Mouse (Mus musculus) forebrain, embryonic 11.5 days (tissue): Measurements from ENCODE around the gene Yme1l1. TPM values are rescaled to one million over a fixed set of nuclear protein-coding genes. Genes with fewer than 3 reads are reported as not detected.

Experiments used
- ATAC-seq: fragments of 200-750 bp; cut with Nextera tagmentation; replicated peaks from 2 replicates; pipeline ENCODE4 v1.8.0; 2017; ENCODE audit warnings: moderate TSS enrichment; ENCODE audit not compliant: low FRiP score
- DNase-seq: peaks from one replicate; pipeline ENCODE4 v3.0.0-alpha.2; 2017; ENCODE audit warnings: low spot score
- H3K27ac ChIP-seq: fragments of 300-500 bp; sonication (generic); 2 replicates; pipeline ENCODE4 v1.5.1; 2014; ENCODE audit warnings: low read depth, low read length
- H3K27me3 ChIP-seq: fragments of 300-500 bp; sonication (generic); 2 replicates; pipeline ENCODE4 v1.6.1; 2014; ENCODE audit warnings: mild to moderate bottlenecking, low read length, mixed read lengths; ENCODE audit not compliant: control insufficient read depth, insufficient read depth
- H3K36me3 ChIP-seq: fragments of 300-500 bp; sonication (generic); 2 replicates; pipeline ENCODE4 v1.6.1; 2014; ENCODE audit warnings: mild to moderate bottlenecking, low read length, moderate library complexity, mixed read lengths; ENCODE audit not compliant: control insufficient read depth, insufficient read depth
- H3K4me1 ChIP-seq: fragments of 300-500 bp; sonication (generic); replicated peaks from 2 replicates; pipeline ENCODE4 v1.6.1; 2014; ENCODE audit warnings: low read length, mixed read lengths; ENCODE audit not compliant: control insufficient read depth, insufficient read depth
- H3K4me2 ChIP-seq: fragments of 300-500 bp; sonication (generic); 2 replicates; pipeline ENCODE4 v1.6.1; 2014; ENCODE audit warnings: low read depth, mild to moderate bottlenecking, low read length, moderate library complexity, mixed read lengths; ENCODE audit not compliant: severe bottlenecking
- H3K4me3 ChIP-seq: fragments of 300-500 bp; sonication (generic); 2 replicates; pipeline ENCODE4 v1.5.1; 2014; ENCODE audit warnings: low read depth, low read length
- H3K9ac ChIP-seq: fragments of 300-500 bp; sonication (generic); 2 replicates; pipeline ENCODE4 v1.6.1; 2014; ENCODE audit warnings: low read length
- H3K9me3 ChIP-seq: fragments of 300-500 bp; sonication (generic); 2 replicates; pipeline ENCODE4 v1.6.1; 2016; ENCODE audit warnings: low read length, mixed read lengths; ENCODE audit not compliant: control insufficient read depth
- WGBS: fragments of 180-500 bp; shearing (Covaris S2); extraction: QIAGEN DNeasy Blood & Tissue Kit; methylation state at CpG from one replicate; pipeline ENCODE4 v1.1.7; 2014; 5-methylcytosine and 5-hydroxymethylcytosine counted together
- polyA plus RNA-seq: library from polyadenylated mRNA; unstranded; fragments of >200 nt; fragmentation: Nextera tagmentation; extraction: Ambion mirVana; gene quantifications from 2 replicates; pipeline ENCODE4 v1.2.1, GENCODE M21; 2014

Gene Yme1l1
- 79.4 and 91.3 TPM in 2 replicates for polyA plus RNA-seq

DNA sequence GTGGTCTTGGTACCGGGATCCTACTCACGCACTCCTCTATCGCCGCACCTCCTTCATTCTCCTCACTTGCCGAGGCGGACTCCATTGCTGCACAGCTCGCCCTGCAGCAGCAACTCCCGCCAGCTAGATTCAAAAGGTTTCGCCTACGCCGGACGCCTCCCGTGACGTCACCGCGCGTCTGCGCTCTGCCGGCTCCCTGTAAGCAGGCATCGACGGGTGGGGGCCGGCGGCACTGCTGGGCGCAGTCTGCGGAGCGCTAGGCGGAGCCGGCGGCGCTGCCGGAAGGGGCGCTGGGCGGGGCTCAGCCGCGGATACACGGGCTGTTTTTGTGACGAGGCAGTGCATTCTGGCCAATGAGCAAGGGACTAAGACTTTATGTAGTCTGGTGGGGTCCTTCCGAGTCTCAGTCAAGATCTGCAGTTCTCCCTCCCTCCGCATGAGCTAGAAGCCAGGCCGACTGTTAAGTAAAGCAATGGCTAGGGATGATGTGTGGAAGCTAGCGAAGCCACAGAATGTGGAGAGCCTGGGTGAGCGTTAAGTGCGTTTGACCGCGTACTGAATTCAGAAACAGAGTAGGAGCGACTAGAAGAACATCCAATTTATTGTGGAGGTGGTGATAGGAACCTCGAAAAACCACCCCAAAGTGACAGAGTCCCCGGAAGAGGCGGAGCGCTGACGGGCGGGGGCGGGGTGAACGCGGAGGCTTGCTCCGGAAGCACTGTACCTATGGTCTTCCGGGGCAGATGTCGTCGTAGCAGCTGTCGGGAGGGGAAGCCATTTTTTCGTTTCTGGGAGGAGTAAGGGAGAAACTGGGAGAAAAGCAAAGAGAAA is at the start of gene Yme1l1, which contains the start of gene Mastl:
Gene Yme1l1, plus strand, starts transcription at position 593 of the 831 bp plus-strand sequence.
Gene Mastl, minus strand, starts transcription at position 248 of the 831 bp plus-strand sequence.
- DNase-seq (peak; percentile 98), ATAC-seq (peak; percentile 99)
- no peaks in the 10 kb centered on the region; the same call in 1 of the 2 replicates for H3K36me3 ChIP-seq
- H3K4me2 ChIP-seq, result peak within 1 kb of the TSS; percentile 77
- peak within 1 kb of the TSS; percentile 97 for H3K27ac ChIP-seq
- under 1% methylated on average over 61 of the region's 61 CpGs for WGBS
- no peaks in the 10 kb centered on the region for H3K9me3 ChIP-seq
- peak within 1 kb of the TSS; percentile 82 for H3K9ac ChIP-seq
- peak within 1 kb of the TSS; percentile 78 for H3K4me3 ChIP-seq
- peaks cover 2% of the 10 kb centered on the region; the same call in 1 of the 2 replicates for H3K4me1 ChIP-seq
- H3K27me3 ChIP-seq, result no peaks in the 10 kb centered on the region

DNA sequence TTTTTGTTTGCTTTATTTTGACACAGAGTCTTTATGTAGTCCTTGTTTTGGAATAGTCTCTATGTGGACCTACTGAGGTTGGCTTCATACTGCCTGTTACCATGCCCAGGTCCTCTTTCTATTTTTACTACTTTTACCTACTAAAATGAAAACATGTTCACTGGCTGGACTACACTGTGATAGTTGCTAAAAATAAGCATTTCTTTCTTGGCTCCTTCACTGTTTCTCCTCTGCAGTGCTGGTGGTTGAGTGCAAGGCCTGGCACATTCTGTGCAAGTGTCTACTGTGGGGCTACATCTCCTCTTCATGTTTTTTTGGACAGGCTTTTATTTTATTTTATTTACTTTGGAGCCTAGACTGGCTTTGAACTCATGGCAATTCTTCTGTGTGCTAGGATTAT is 36.6 kb upstream of the Yme1l1 start:
- H3K36me3 ChIP-seq, result no peaks in the 10 kb centered on the region; the same call in 1 of the 2 replicates

DNA sequence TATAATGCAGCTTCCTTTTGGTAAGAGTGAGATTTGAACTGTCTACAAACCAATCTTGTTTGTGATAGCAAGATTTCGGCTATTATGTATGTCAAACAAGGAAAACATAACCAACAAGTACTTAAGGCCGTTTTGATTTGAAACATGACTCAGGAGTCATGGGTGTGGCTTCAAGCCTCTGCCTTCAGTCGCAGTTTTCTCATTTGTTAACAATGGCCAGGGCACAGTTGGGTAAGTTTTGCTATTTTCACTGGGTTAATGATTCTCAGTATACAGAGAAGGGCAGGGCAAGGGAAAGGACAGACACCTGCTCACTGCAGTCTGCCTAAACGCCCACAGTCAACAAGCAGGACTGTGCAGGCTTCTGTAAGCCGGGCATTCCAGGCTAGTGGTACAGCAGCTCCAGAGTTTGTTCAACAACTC is 959 bp upstream of the Yme1l1 start:
- H3K4me1 ChIP-seq, result peaks cover 2% of the 10 kb centered on the region; the same call in 1 of the 2 replicates
- peak; percentile 39 for ATAC-seq
- no peaks in the 10 kb centered on the region for H3K27me3 ChIP-seq

More for the DNA sequence above, 36.6 kb upstream of the Yme1l1 start:
- no peak for ATAC-seq
- no peak overlapping the region for H3K27ac ChIP-seq
- H3K9me3 ChIP-seq, result no peaks in the 10 kb centered on the region
- H3K4me3 ChIP-seq, result no peak overlapping the region
- H3K27me3 ChIP-seq, result no peaks in the 10 kb centered on the region
- no peak overlapping the region for H3K9ac ChIP-seq
- H3K4me2 ChIP-seq, result no peak overlapping the region
- DNase-seq, result no peak
- no peaks in the 10 kb centered on the region for H3K4me1 ChIP-seq

DNA sequence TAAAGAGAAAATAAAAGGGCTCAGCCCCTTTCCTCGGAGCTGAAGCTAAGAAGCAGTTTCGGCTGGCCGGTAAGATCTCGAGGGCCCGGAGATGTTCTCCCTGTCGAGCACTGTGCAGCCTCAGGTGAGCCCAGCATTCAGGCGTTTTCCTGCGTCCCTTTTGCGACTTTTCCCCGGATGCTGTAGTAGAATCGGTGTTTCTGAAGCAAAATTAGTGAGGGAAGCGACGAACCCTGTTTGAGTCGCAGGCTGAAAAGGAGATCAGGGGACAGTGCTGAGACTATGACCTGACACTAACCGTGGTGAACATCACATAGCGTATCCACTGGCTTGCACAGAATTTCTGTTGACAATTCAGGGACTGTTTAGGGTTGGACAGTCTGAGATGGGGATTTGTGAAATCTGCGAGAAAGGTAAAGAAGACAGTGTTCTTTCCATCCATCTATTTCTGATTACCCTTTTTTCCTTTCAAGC is 476 bp downstream of the Yme1l1 start:
- H3K9ac ChIP-seq, result peak overlapping the region; percentile 82
- WGBS, result under 1% methylated on average over 17 of the region's 17 CpGs
- H3K27ac ChIP-seq, result peak overlapping the region; percentile 97
- peak overlapping the region; percentile 78 for H3K4me3 ChIP-seq
- H3K9me3 ChIP-seq, result no peaks in the 10 kb centered on the region
- H3K4me1 ChIP-seq, result peaks cover 2% of the 10 kb centered on the region; the same call in 1 of the 2 replicates
- H3K36me3 ChIP-seq, result no peaks in the 10 kb centered on the region; the same call in 1 of the 2 replicates
- ATAC-seq (peak; percentile 29), DNase-seq (no peak)
- no peaks in the 10 kb centered on the region for H3K27me3 ChIP-seq
- H3K4me2 ChIP-seq, result peak overlapping the region; percentile 77; the same call in 1 of the 2 replicates

More for the DNA sequence above, 959 bp upstream of the Yme1l1 start:
- 7% methylated on average over 5 of the region's 5 CpGs for WGBS
- H3K9ac ChIP-seq, result peak overlapping the region; percentile 82
- H3K36me3 ChIP-seq, result no peaks in the 10 kb centered on the region; the same call in 1 of the 2 replicates
- H3K27ac ChIP-seq, result peak overlapping the region; percentile 97
- H3K4me3 ChIP-seq, result peak overlapping the region; percentile 78
- H3K4me2 ChIP-seq, result peak overlapping the region; percentile 77
- no peaks in the 10 kb centered on the region for H3K9me3 ChIP-seq
- DNase-seq, result no peak

DNA sequence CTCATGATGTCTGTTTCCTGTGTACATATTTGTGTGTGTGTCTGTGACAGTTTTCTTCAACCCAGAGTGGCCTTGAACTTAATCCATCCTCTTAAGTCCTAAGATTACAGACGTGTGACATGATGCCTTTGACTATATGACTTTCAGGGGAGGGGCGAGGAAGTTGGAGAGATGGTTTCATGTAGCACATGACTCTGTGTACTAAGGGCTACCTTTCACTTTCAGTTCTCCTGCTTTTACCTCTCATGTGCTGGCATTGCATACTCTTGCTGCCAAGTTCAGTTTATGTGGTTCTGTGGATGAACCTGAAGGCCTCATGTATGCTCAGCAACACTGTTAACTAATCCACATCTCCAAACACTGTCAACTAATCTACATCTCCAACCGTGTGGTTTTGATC is 16.1 kb downstream of the Yme1l1 start:
- Histone ChIP-seq H3K4me3 (no peak overlapping the region), H3K4me2 (no peak overlapping the region), H3K4me1 (no peaks in the 10 kb centered on the region), H3K9ac (no peak overlapping the region), H3K36me3 (peaks cover 3% of the 10 kb centered on the region; the same call in 1 of the 2 replicates), H3K27me3 (no peaks in the 10 kb centered on the region), H3K27ac (no peak overlapping the region), H3K9me3 (no peaks in the 10 kb centered on the region)
- WGBS, result 82% methylated on average over 3 of the region's 3 CpGs
- DNase-seq (no peak), ATAC-seq (no peak)

DNA sequence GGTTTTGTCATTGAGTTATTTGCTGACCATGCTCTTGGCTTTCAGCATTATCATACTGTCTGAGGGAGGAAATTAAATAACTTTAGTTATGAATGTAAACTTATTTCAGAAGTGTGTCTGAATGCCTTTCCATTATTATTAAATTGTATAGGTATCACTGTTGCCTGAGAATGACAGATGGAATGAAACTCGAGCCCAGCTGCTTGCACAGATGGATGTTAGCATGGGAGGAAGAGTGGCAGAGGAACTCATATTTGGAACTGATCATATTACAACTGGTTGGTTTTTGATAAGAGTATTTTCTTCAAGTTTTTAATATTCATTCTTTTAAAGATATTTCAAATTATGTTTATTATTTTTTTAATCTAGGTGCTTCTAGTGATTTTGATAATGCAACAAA is 38.2 kb downstream of the Yme1l1 start:
- H3K4me1 ChIP-seq, result no peaks in the 10 kb centered on the region
- H3K9me3 ChIP-seq, result no peaks in the 10 kb centered on the region
- no peak overlapping the region for H3K9ac ChIP-seq
- no peak overlapping the region for H3K4me2 ChIP-seq
- no peak overlapping the region for H3K4me3 ChIP-seq
- no peaks in the 10 kb centered on the region for H3K27me3 ChIP-seq
- DNase-seq (no peak), ATAC-seq (no peak)
- 89% methylated on average over 1 of the region's 1 CpGs for WGBS
- peaks cover 5% of the 10 kb centered on the region; the same call in 1 of the 2 replicates for H3K36me3 ChIP-seq
- H3K27ac ChIP-seq, result no peak overlapping the region

DNA sequence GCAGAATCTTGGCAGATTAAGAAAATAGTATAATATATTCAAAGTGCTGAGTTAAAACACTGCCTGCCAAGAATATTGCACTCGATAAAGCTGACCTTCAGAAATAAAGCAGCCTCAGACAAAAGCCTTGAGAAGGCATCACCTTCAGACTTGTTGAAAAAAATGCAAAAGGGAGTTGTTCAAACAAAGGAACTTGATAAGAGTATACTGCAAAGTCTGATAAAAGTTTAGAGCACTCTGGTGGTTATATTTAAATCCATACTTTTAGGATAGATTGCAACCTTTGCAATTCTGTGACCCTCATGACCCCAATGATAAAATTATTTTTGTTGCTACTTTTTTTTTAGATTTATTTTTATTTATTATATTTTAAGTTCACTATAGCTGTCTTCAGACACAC is 44.9 kb downstream of the Yme1l1 start:
- H3K4me2 ChIP-seq, result no peak overlapping the region
- DNase-seq, result no peak
- H3K27me3 ChIP-seq, result no peaks in the 10 kb centered on the region
- H3K9ac ChIP-seq, result no peak overlapping the region
- 92% methylated on average over 1 of the region's 1 CpGs for WGBS
- ATAC-seq, result no peak
- H3K4me1 ChIP-seq, result no peaks in the 10 kb centered on the region
- no peaks in the 10 kb centered on the region for H3K9me3 ChIP-seq
- H3K27ac ChIP-seq, result no peak overlapping the region
- H3K4me3 ChIP-seq, result no peak overlapping the region
- peaks cover 3% of the 10 kb centered on the region; the same call in 1 of the 2 replicates for H3K36me3 ChIP-seq

DNA sequence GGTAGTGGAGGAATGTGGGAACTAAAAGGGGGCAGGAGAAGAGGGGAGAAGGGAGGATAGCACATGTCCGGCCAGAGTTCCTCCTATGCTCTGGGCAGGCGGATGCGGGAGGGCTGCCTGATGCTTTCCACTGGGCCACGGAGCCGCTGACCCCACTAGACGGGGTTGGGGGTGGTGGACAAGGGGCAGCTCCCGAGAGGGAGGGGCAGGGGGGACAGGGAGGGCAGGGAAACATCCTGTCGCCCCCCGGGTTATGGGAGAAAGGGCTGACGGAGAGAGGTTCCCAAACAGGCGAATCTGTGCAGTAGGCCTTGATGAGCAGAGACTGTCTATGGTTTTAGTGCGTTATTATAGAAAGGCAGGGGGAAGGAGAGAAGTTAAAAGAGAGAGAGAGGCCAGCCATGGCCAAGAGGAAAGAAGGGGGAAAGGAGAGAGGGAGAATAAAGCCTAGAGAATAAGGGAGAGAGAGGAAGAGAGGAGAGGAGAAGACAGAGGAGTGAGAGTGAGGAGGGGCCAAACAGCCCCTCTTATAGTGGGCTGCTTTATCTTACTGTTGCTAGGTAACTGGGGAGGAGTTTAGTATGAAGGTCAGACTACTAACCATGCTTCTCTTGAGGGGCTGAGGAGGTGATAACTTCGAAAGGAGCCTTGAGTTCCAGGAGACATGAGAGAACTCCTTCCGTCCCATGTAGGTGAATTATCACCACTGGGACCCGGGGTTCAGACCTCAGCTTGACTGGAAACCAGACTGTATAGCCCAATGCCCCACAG is 46.9 kb downstream of the Yme1l1 start:
- H3K27me3 ChIP-seq, result no peaks in the 10 kb centered on the region
- H3K27ac ChIP-seq, result no peak overlapping the region
- no peaks in the 10 kb centered on the region for H3K4me1 ChIP-seq
- DNase-seq (no peak), ATAC-seq (no peak)
- no peaks in the 10 kb centered on the region; the same call in 1 of the 2 replicates for H3K36me3 ChIP-seq
- H3K4me3 ChIP-seq, result no peak overlapping the region
- no peaks in the 10 kb centered on the region for H3K9me3 ChIP-seq
- no peak overlapping the region for H3K9ac ChIP-seq
- 68% methylated on average over 15 of the region's 15 CpGs for WGBS
- no peak overlapping the region for H3K4me2 ChIP-seq
